Mouse (Mus musculus) lung, postnatal 4 days (tissue): ENCODE measurements at regions not wholly inside any gene's neighbourhood (a gene's known extent, or its start where the extent isn't known, plus 50 kb on each side); places are given as distances from the start of the nearest gene placed in this dataset.

Experiments
- DNase-seq, 2 experiments: peaks; one replicate each; pipeline ENCODE4 v3.0.0; 2021

GRCm38 (mm10) chr2:159714633-159715032 is 619.3 kb downstream of the Gm826 start:
- DNase-seq: no peak

GRCm38 (mm10) chr2:159718738-159719137 is 615.2 kb downstream of the Gm826 start:
- peak in 1 of 2 experiments; percentile 42 for DNase-seq

- no peak for DNase-seq
Observed at GRCm38 (mm10) chr2:159725158-159726076, 608.5 kb downstream of the Gm826 start.

- no peak for DNase-seq
Observed at GRCm38 (mm10) chr2:159729301-159729700, 604.7 kb downstream of the Gm826 start.

- DNase-seq: no peak
Observed at GRCm38 (mm10) chr2:159730221-159730620, 603.7 kb downstream of the Gm826 start.

- DNase-seq: no peak
Observed at GRCm38 (mm10) chr2:159731305-159731704, 602.7 kb downstream of the Gm826 start.

GRCm38 (mm10) chr2:159732413-159732812 is 601.5 kb downstream of the Gm826 start:
- DNase-seq: peak; percentile 34 to 75

- no peak for DNase-seq
Observed at GRCm38 (mm10) chr2:159734576-159734975, 599.4 kb downstream of the Gm826 start.

- DNase-seq: peak; percentile 18 to 61
Observed at GRCm38 (mm10) chr2:159755541-159756011, 578.4 kb downstream of the Gm826 start.

GRCm38 (mm10) chr2:159760806-159761205 is 573.2 kb downstream of the Gm826 start:
- no peak for DNase-seq

GRCm38 (mm10) chr2:159763115-159763514 is 570.8 kb downstream of the Gm826 start:
- DNase-seq: no peak
